Mouse (Mus musculus): ENCODE measurements around the gene Hddc3. TPM values are rescaled to one million over a fixed set of nuclear protein-coding genes. Genes with fewer than 3 reads are reported as not detected.
A peak's percentile ranks its signal among the peaks of the same experiment; 100 is the strongest.

Gene Hddc3
- polyA plus RNA-seq, 1 experiment from 2014 or later, result 3.1 TPM

GRCm38 (mm10) chr7:80307766-80308165, 35.1 kb upstream of the Hddc3 start:
- H3K36me3 ChIP-seq (ENCODE audit: control insufficient read depth, insufficient read depth), result peaks cover 97% of the 10 kb centered on the region
- no peak overlapping the region for H3K4me3 ChIP-seq (ENCODE audit: low read depth, low read length)
- no peaks in the 10 kb centered on the region; the same call in 1 of the 2 replicates for H3K27me3 ChIP-seq (ENCODE audit: control insufficient read depth, insufficient read depth, low read depth, low read length)
- no peak overlapping the region for H3K27ac ChIP-seq (ENCODE audit: low read length)
- H3K9ac ChIP-seq (ENCODE audit: low read depth, low read length), result no peak overlapping the region
- H3K9me3 ChIP-seq (replicated peaks; ENCODE audit: control insufficient read depth, low read length), result no peaks in the 10 kb centered on the region
- H3K4me1 ChIP-seq (ENCODE audit: control insufficient read depth, low read depth, low read length), result no peaks in the 10 kb centered on the region
- no peak for ATAC-seq (ENCODE audit: low read depth)
- 87% methylated on average over 3 of the region's 3 CpGs for WGBS (ENCODE audit: insufficient replicate concordance)
- no peak overlapping the region for H3K4me2 ChIP-seq (ENCODE audit: low read depth, low read length)

- Histone ChIP-seq H3K9ac (ENCODE audit: low read depth, low read length) (no peak overlapping the region), H3K4me3 (ENCODE audit: low read depth, low read length) (no peak overlapping the region), H3K4me1 (ENCODE audit: control insufficient read depth, low read depth, low read length) (no peaks in the 10 kb centered on the region), H3K36me3 (ENCODE audit: control insufficient read depth, insufficient read depth) (peaks cover 98% of the 10 kb centered on the region), H3K9me3 (replicated peaks; ENCODE audit: control insufficient read depth, low read length) (no peaks in the 10 kb centered on the region), H3K27me3 (ENCODE audit: control insufficient read depth, insufficient read depth, low read depth, low read length) (no peaks in the 10 kb centered on the region; the same call in 1 of the 2 replicates), H3K27ac (ENCODE audit: low read length) (no peak overlapping the region), H3K4me2 (ENCODE audit: low read depth, low read length) (no peak overlapping the region)
- 81% methylated on average over 7 of the region's 7 CpGs for WGBS (ENCODE audit: insufficient replicate concordance)
- no peak for ATAC-seq (ENCODE audit: low read depth)
These were observed 32.1 kb upstream of the Hddc3 start for GRCm38 (mm10) chr7:80310771-80311170.

- ATAC-seq (ENCODE audit: low read depth), result no peak
- Histone ChIP-seq H3K36me3 (ENCODE audit: control insufficient read depth, insufficient read depth) (peaks cover 70% of the 10 kb centered on the region), H3K4me3 (ENCODE audit: low read depth, low read length) (no peak overlapping the region), H3K9ac (ENCODE audit: low read depth, low read length) (no peak overlapping the region), H3K27ac (ENCODE audit: low read length) (no peak overlapping the region), H3K27me3 (ENCODE audit: control insufficient read depth, insufficient read depth, low read depth, low read length) (no peaks in the 10 kb centered on the region), H3K4me1 (ENCODE audit: control insufficient read depth, low read depth, low read length) (no peaks in the 10 kb centered on the region), H3K4me2 (ENCODE audit: low read depth, low read length) (no peak overlapping the region), H3K9me3 (replicated peaks; ENCODE audit: control insufficient read depth, low read length) (no peaks in the 10 kb centered on the region)
- WGBS (ENCODE audit: insufficient replicate concordance), result 65% methylated on average over 2 of the region's 2 CpGs
These were observed 27.2 kb upstream of the Hddc3 start for GRCm38 (mm10) chr7:80315733-80316132.

GRCm38 (mm10) chr7:80317439-80318115, 25.3 kb upstream of the Hddc3 start:
- ATAC-seq (ENCODE audit: low read depth), result no peak
- H3K27me3 ChIP-seq (ENCODE audit: control insufficient read depth, insufficient read depth, low read depth, low read length), result no peaks in the 10 kb centered on the region
- no peak overlapping the region for H3K27ac ChIP-seq (ENCODE audit: low read length)
- H3K9me3 ChIP-seq (replicated peaks; ENCODE audit: control insufficient read depth, low read length), result no peaks in the 10 kb centered on the region
- WGBS (ENCODE audit: insufficient replicate concordance), result 62% methylated on average over 1 of the region's 1 CpGs
- H3K36me3 ChIP-seq (ENCODE audit: control insufficient read depth, insufficient read depth), result peaks cover 53% of the 10 kb centered on the region
- no peaks in the 10 kb centered on the region; the same call in 1 of the 2 replicates for H3K4me1 ChIP-seq (ENCODE audit: control insufficient read depth, low read depth, low read length)
- H3K9ac ChIP-seq (ENCODE audit: low read depth, low read length), result no peak overlapping the region
- no peak overlapping the region for H3K4me3 ChIP-seq (ENCODE audit: low read depth, low read length)
- no peak overlapping the region for H3K4me2 ChIP-seq (ENCODE audit: low read depth, low read length)

GRCm38 (mm10) chr7:80318670-80319069, 24.2 kb upstream of the Hddc3 start:
- Histone ChIP-seq H3K27me3 (ENCODE audit: control insufficient read depth, insufficient read depth, low read depth, low read length) (no peaks in the 10 kb centered on the region), H3K4me2 (ENCODE audit: low read depth, low read length) (no peak overlapping the region), H3K4me3 (ENCODE audit: low read depth, low read length) (no peak overlapping the region), H3K36me3 (ENCODE audit: control insufficient read depth, insufficient read depth) (peaks cover 42% of the 10 kb centered on the region), H3K9me3 (replicated peaks; ENCODE audit: control insufficient read depth, low read length) (no peaks in the 10 kb centered on the region), H3K27ac (ENCODE audit: low read length) (0 out of 2 replicates have a peak overlapping the region, but pooled peaks have one; percentile 33), H3K4me1 (ENCODE audit: control insufficient read depth, low read depth, low read length) (peaks cover 10% of the 10 kb centered on the region), H3K9ac (ENCODE audit: low read depth, low read length) (no peak overlapping the region)
- 83% methylated on average over 4 of the region's 4 CpGs for WGBS (ENCODE audit: insufficient replicate concordance)
- ATAC-seq (ENCODE audit: low read depth), result no peak

GRCm38 (mm10) chr7:80319846-80320496, 22.9 kb upstream of the Hddc3 start:
- H3K4me2 ChIP-seq (ENCODE audit: low read depth, low read length), result no peak overlapping the region
- ATAC-seq (ENCODE audit: low read depth), result no peak
- no peaks in the 10 kb centered on the region for H3K9me3 ChIP-seq (replicated peaks; ENCODE audit: control insufficient read depth, low read length)
- no peak overlapping the region for H3K4me3 ChIP-seq (ENCODE audit: low read depth, low read length)
- WGBS (ENCODE audit: insufficient replicate concordance), result 84% methylated on average over 19 of the region's 19 CpGs
- H3K27ac ChIP-seq (ENCODE audit: low read length), result no peak overlapping the region
- peaks cover 11% of the 10 kb centered on the region for H3K4me1 ChIP-seq (ENCODE audit: control insufficient read depth, low read depth, low read length)
- H3K9ac ChIP-seq (ENCODE audit: low read depth, low read length), result no peak overlapping the region
- H3K27me3 ChIP-seq (ENCODE audit: control insufficient read depth, insufficient read depth, low read depth, low read length), result no peaks in the 10 kb centered on the region
- H3K36me3 ChIP-seq (ENCODE audit: control insufficient read depth, insufficient read depth), result peaks cover 29% of the 10 kb centered on the region

- Histone ChIP-seq H3K27me3 (ENCODE audit: control insufficient read depth, insufficient read depth, low read depth, low read length) (no peaks in the 10 kb centered on the region), H3K4me1 (ENCODE audit: control insufficient read depth, low read depth, low read length) (peaks cover 15% of the 10 kb centered on the region), H3K4me3 (ENCODE audit: low read depth, low read length) (peak overlapping the region; percentile 71), H3K9ac (ENCODE audit: low read depth, low read length) (peak overlapping the region; percentile 66), H3K36me3 (ENCODE audit: control insufficient read depth, insufficient read depth) (peaks cover 6% of the 10 kb centered on the region), H3K4me2 (ENCODE audit: low read depth, low read length) (peak overlapping the region; percentile 82), H3K27ac (ENCODE audit: low read length) (peak overlapping the region; percentile 58), H3K9me3 (replicated peaks; ENCODE audit: control insufficient read depth, low read length) (no peaks in the 10 kb centered on the region)
- WGBS (ENCODE audit: insufficient replicate concordance), result 14% methylated on average over 8 of the region's 8 CpGs
- no peak for ATAC-seq (ENCODE audit: low read depth)
These were observed 19.6 kb upstream of the Hddc3 start for GRCm38 (mm10) chr7:80323336-80323735.

- H3K36me3 ChIP-seq (ENCODE audit: control insufficient read depth, insufficient read depth), result peaks cover 6% of the 10 kb centered on the region
- peak within 1 kb of the TSS; percentile 58 for H3K27ac ChIP-seq (ENCODE audit: low read length)
- H3K4me1 ChIP-seq (ENCODE audit: control insufficient read depth, low read depth, low read length), result peaks cover 15% of the 10 kb centered on the region
- peak within 1 kb of the TSS; percentile 82 for H3K4me2 ChIP-seq (ENCODE audit: low read depth, low read length)
- peak within 1 kb of the TSS; percentile 66 for H3K9ac ChIP-seq (ENCODE audit: low read depth, low read length)
- H3K4me3 ChIP-seq (ENCODE audit: low read depth, low read length), result peak within 1 kb of the TSS; percentile 71
- H3K9me3 ChIP-seq (replicated peaks; ENCODE audit: control insufficient read depth, low read length), result no peaks in the 10 kb centered on the region
- no peaks in the 10 kb centered on the region for H3K27me3 ChIP-seq (ENCODE audit: control insufficient read depth, insufficient read depth, low read depth, low read length)
- peak; percentile 99 for ATAC-seq (ENCODE audit: low read depth)
- 1% methylated on average over 38 of the region's 38 CpGs for WGBS (ENCODE audit: insufficient replicate concordance)
These were observed 18.7 kb upstream of the Hddc3 start, which contains the start of gene Rccd1 for GRCm38 (mm10) chr7:80324043-80324815. Rccd1 (minus strand) TSS chr7:80324454.
